Mouse (Mus musculus): ENCODE measurements around the gene Foxf1.

Gene Foxf1

GRCm38 (mm10) chr8:121084210-121084951 lies at the start of gene Foxf1:
Gene Foxf1 (plus strand): TSS chr8:121084386.
- peak; percentile 89 for DNase-seq

- DNase-seq, result peak; percentile 70
Measured at GRCm38 (mm10) chr8:121035611-121036010, 48.6 kb upstream of the Foxf1 start.

GRCm38 (mm10) chr8:121043719-121044440 lies 40.3 kb upstream of the Foxf1 start:
- DNase-seq, result no peak

- DNase-seq, result peak; percentile 34
Measured at GRCm38 (mm10) chr8:121047441-121047840, 36.7 kb upstream of the Foxf1 start.

GRCm38 (mm10) chr8:121058081-121058480 lies 26.1 kb upstream of the Foxf1 start:
- peak; percentile 25 for DNase-seq

GRCm38 (mm10) chr8:121059098-121059497 lies 25.1 kb upstream of the Foxf1 start:
- no peak for DNase-seq

- no peak for DNase-seq
Measured at GRCm38 (mm10) chr8:121062521-121062920, 21.7 kb upstream of the Foxf1 start.

GRCm38 (mm10) chr8:121063649-121064048 lies 20.5 kb upstream of the Foxf1 start:
- DNase-seq, result no peak

- peak; percentile 70 for DNase-seq
Measured at GRCm38 (mm10) chr8:121071454-121071853, 12.7 kb upstream of the Foxf1 start.

GRCm38 (mm10) chr8:121072406-121073130 lies 11.6 kb upstream of the Foxf1 start:
- no peak for DNase-seq

GRCm38 (mm10) chr8:121073174-121074107 lies 10.7 kb upstream of the Foxf1 start:
- peak; percentile 68 for DNase-seq

GRCm38 (mm10) chr8:121074108-121074847 lies 9.9 kb upstream of the Foxf1 start:
- DNase-seq, result no peak

GRCm38 (mm10) chr8:121074848-121075145 lies 9.4 kb upstream of the Foxf1 start:
- no peak for DNase-seq

- DNase-seq, result peak; percentile 61
Measured at GRCm38 (mm10) chr8:121075936-121076335, 8.2 kb upstream of the Foxf1 start.

- no peak for DNase-seq
Measured at GRCm38 (mm10) chr8:121076555-121076954, 7.6 kb upstream of the Foxf1 start.

GRCm38 (mm10) chr8:121078721-121079120 lies 5.5 kb upstream of the Foxf1 start:
- no peak for DNase-seq

GRCm38 (mm10) chr8:121079201-121079600 lies 5.0 kb upstream of the Foxf1 start:
- DNase-seq, result no peak

GRCm38 (mm10) chr8:121079944-121080343 lies 4.2 kb upstream of the Foxf1 start:
- no peak for DNase-seq

- DNase-seq, result no peak
Measured at GRCm38 (mm10) chr8:121080361-121081090, 3.7 kb upstream of the Foxf1 start.

- no peak for DNase-seq
Measured at GRCm38 (mm10) chr8:121081398-121081797, 2.8 kb upstream of the Foxf1 start.
